Comparison of ENCODE assay signal across 12 mouse cellular contexts in genomic region chr6:92468892-92469291, GRCm38 (mm10).
DNase-seq lines count a peak whose midpoint lies in the region; ATAC-seq and TF ChIP-seq lines count a peak whose summit lies in the region.
"Had no signal": no experiment of that assay in that cellular context is flagged by ENCODE, and none has a peak within 500 bp of the region (broad histone marks: within the 10 kb centered on the region; RNA-seq: fewer than 3 reads in every experiment).

No protein-coding gene starts in this region.

- ATAC-seq in lung, embryonic 14.5 days (ENCODE audit: insufficient read depth) = peak; percentile 18; the same call in 1 of the 2 replicates
- ATAC-seq in heart, embryonic 13.5 days (ENCODE audit: extremely low read depth, insufficient number of reproducible peaks, low FRiP score, low TSS enrichment) = no peak
- no peak for ATAC-seq in midbrain, embryonic 13.5 days
- ATAC-seq: forebrain, embryonic 13.5 days; midbrain, embryonic 15.5 days had no signal

- H3K9me3 ChIP-seq in lung, embryonic 14.5 days (ENCODE audit: low read depth, low read length) = no peaks in the 10 kb centered on the region
- H3K9me3 ChIP-seq in heart, embryonic 13.5 days = no peaks in the 10 kb centered on the region
- no peaks in the 10 kb centered on the region for H3K9me3 ChIP-seq in midbrain, embryonic 13.5 days
- H3K9me3 ChIP-seq: forebrain, embryonic 13.5 days; midbrain, embryonic 15.5 days had no signal

- TF ChIP-seq POLR2A in heart, adult 2 months (IDR thresholded peaks at IDR 0.05; ENCODE audit: insufficient read depth, low read depth, low read length) = no peak
- TF ChIP-seq POLR2A in small intestine, adult 2 months (IDR thresholded peaks at IDR 0.05; ENCODE audit: low read depth, low read length) = no peak

- no peaks in the 10 kb centered on the region for H3K27me3 ChIP-seq in heart, adult 2 months (ENCODE audit: control insufficient read depth, insufficient read depth, low read length)
- H3K27me3 ChIP-seq in lung, embryonic 14.5 days (ENCODE audit: insufficient read depth, low read length) = no peaks in the 10 kb centered on the region
- H3K27me3 ChIP-seq in heart, embryonic 13.5 days (replicated peaks) = no peaks in the 10 kb centered on the region
- no peaks in the 10 kb centered on the region for H3K27me3 ChIP-seq in small intestine, adult 2 months (ENCODE audit: control insufficient read depth, insufficient read depth, low read length)
- H3K27me3 ChIP-seq in midbrain, embryonic 13.5 days = no peaks in the 10 kb centered on the region
- H3K27me3 ChIP-seq: forebrain, embryonic 13.5 days; midbrain, embryonic 15.5 days had no signal

- peaks cover 22% of the 10 kb centered on the region for H3K4me1 ChIP-seq in heart, adult 2 months (ENCODE audit: control insufficient read depth, insufficient read depth, low read length)
- H3K4me1 ChIP-seq in lung, embryonic 14.5 days (ENCODE audit: insufficient read depth) = peaks cover 49% of the 10 kb centered on the region
- peaks cover 70% of the 10 kb centered on the region for H3K4me1 ChIP-seq in heart, embryonic 13.5 days
- no peaks in the 10 kb centered on the region; the same call in 1 of the 2 replicates for H3K4me1 ChIP-seq in small intestine, adult 2 months (ENCODE audit: control insufficient read depth, insufficient read depth, insufficient read length, low read length)
- peaks cover 45% of the 10 kb centered on the region for H3K4me1 ChIP-seq in midbrain, embryonic 13.5 days (replicated peaks)

- DNase-seq in heart, adult 2 months = no peak
- DNase-seq in heart, postnatal 14 days = no peak
- DNase-seq in lung, embryonic 14.5 days = peak; percentile 64
- DNase-seq in lung, postnatal 10 days = no peak
- no peak for DNase-seq in natural killer cell, adult 2 months (ENCODE audit: low spot score in 2 of 2)
- DNase-seq: adrenal gland, adult 2 months had no signal

- H3K27ac ChIP-seq in heart, adult 2 months = peak overlapping the region; percentile 66
- peak overlapping the region; percentile 96 for H3K27ac ChIP-seq in lung, embryonic 14.5 days (ENCODE audit: low read depth)
- H3K27ac ChIP-seq in heart, embryonic 13.5 days (replicated peaks) = peak overlapping the region; percentile 80
- peak overlapping the region; percentile 37 for H3K27ac ChIP-seq in small intestine, adult 2 months (ENCODE audit: insufficient read depth, low read depth, low read length)
- H3K27ac ChIP-seq in midbrain, embryonic 13.5 days = no peak overlapping the region
- H3K27ac ChIP-seq: forebrain, embryonic 13.5 days; liver, embryonic 14.5 days had no signal

- no peak overlapping the region for H3K9ac ChIP-seq in heart, adult 2 months (ENCODE audit: low read depth, low read length)
- no peak overlapping the region for H3K9ac ChIP-seq in lung, embryonic 14.5 days
- H3K9ac ChIP-seq in heart, embryonic 13.5 days = no peak overlapping the region
- no peak overlapping the region for H3K9ac ChIP-seq in midbrain, embryonic 13.5 days (replicated peaks)
- H3K9ac ChIP-seq: forebrain, embryonic 13.5 days; liver, embryonic 14.5 days; midbrain, embryonic 15.5 days had no signal

- intact Hi-C loops in heart, adult 2 months (cut with DNase I) = no loop called here
- intact Hi-C loops in heart, postnatal 14 days (cut with DNase I) = no loop called here

- 33% methylated on average over 4 of the region's 4 CpGs for WGBS in heart, adult 2 months
- 45% methylated on average over 4 of the region's 4 CpGs for WGBS in lung, embryonic 14.5 days
- WGBS in heart, embryonic 13.5 days = 47% methylated on average over 4 of the region's 4 CpGs
- 58% methylated on average over 4 of the region's 4 CpGs for WGBS in small intestine, adult 2 months
- WGBS in midbrain, embryonic 13.5 days = 92% methylated on average over 4 of the region's 4 CpGs

- TF ChIP-seq EP300 in heart, adult 2 months (IDR thresholded peaks at IDR 0.05; ENCODE audit: insufficient read depth, low read depth, low read length) = no peak

- H3K36me3 ChIP-seq in heart, adult 2 months (ENCODE audit: control insufficient read depth, insufficient read depth, low read length) = peaks cover 4% of the 10 kb centered on the region
- no peaks in the 10 kb centered on the region for H3K36me3 ChIP-seq in lung, embryonic 14.5 days (ENCODE audit: insufficient read depth)
- no peaks in the 10 kb centered on the region for H3K36me3 ChIP-seq in heart, embryonic 13.5 days
- H3K36me3 ChIP-seq in small intestine, adult 2 months (ENCODE audit: control insufficient read depth, insufficient read depth, low read length) = no peaks in the 10 kb centered on the region
- no peaks in the 10 kb centered on the region for H3K36me3 ChIP-seq in midbrain, embryonic 13.5 days
- H3K36me3 ChIP-seq: midbrain, embryonic 15.5 days had no signal

- H3K4me3 ChIP-seq in heart, adult 2 months = no peak overlapping the region
- no peak overlapping the region for H3K4me3 ChIP-seq in lung, embryonic 14.5 days (ENCODE audit: low read depth, low read length)
- no peak overlapping the region for H3K4me3 ChIP-seq in heart, embryonic 13.5 days
- no peak overlapping the region for H3K4me3 ChIP-seq in small intestine, adult 2 months (ENCODE audit: low read depth, low read length)
- H3K4me3 ChIP-seq in midbrain, embryonic 13.5 days (replicated peaks) = no peak overlapping the region
- H3K4me3 ChIP-seq: forebrain, embryonic 13.5 days; midbrain, embryonic 15.5 days had no signal

- peak overlapping the region; percentile 40 for H3K4me2 ChIP-seq in lung, embryonic 14.5 days
- no peak overlapping the region for H3K4me2 ChIP-seq in heart, embryonic 13.5 days
- no peak overlapping the region for H3K4me2 ChIP-seq in midbrain, embryonic 13.5 days (replicated peaks)
- H3K4me2 ChIP-seq: forebrain, embryonic 13.5 days; midbrain, embryonic 15.5 days had no signal

- no peaks in the 10 kb centered on the region for H3K79me2 ChIP-seq in heart, adult 2 months (replicated peaks; ENCODE audit: control insufficient read depth, insufficient read depth, low read length)

- TF ChIP-seq CTCF in heart, adult 2 months (IDR thresholded peaks at IDR 0.05) = no peak
- TF ChIP-seq CTCF in lung, embryonic 14.5 days (IDR thresholded peaks at IDR 0.05; ENCODE audit: low read depth) = no peak
- no peak for TF ChIP-seq CTCF in small intestine, adult 2 months (IDR thresholded peaks at IDR 0.05; ENCODE audit: extremely low read depth, insufficient read length, insufficient replicate concordance, low read depth, low read length)
